Mouse (Mus musculus) spleen, adult 18-20 months (tissue): Measurements from ENCODE around the gene Nt5dc3.

ENCODE experiments used
- DNase-seq, 2 experiments: peaks; one replicate each; pipeline ENCODE4 v3.0.0; 2022; ENCODE audit warnings: mixed read lengths in 2 of 2

The Nt5dc3 gene

GRCm38 (mm10) chr10:86778398-86779116 lies at the start of gene Nt5dc3:
Gene Nt5dc3, plus strand, starts transcription at chr10:86779005.
- DNase-seq: peak; percentile 96

- DNase-seq: peak; percentile 66 to 88
Measured at GRCm38 (mm10) chr10:86730823-86731499, 47.8 kb upstream of the Nt5dc3 start.

- DNase-seq: no peak
Measured at GRCm38 (mm10) chr10:86731500-86731863, 47.3 kb upstream of the Nt5dc3 start.

GRCm38 (mm10) chr10:86735036-86735435 lies 43.8 kb upstream of the Nt5dc3 start:
- no peak for DNase-seq

GRCm38 (mm10) chr10:86742918-86743317 lies 35.9 kb upstream of the Nt5dc3 start:
- DNase-seq: no peak

GRCm38 (mm10) chr10:86744306-86744705 lies 34.5 kb upstream of the Nt5dc3 start:
- DNase-seq: no peak

GRCm38 (mm10) chr10:86755816-86756502 lies 22.8 kb upstream of the Nt5dc3 start:
- DNase-seq: no peak

- DNase-seq: no peak
Measured at GRCm38 (mm10) chr10:86757724-86758123, 21.1 kb upstream of the Nt5dc3 start.

- DNase-seq: no peak
Measured at GRCm38 (mm10) chr10:86758211-86758610, 20.6 kb upstream of the Nt5dc3 start.

GRCm38 (mm10) chr10:86761236-86761635 lies 17.6 kb upstream of the Nt5dc3 start:
- DNase-seq: no peak

GRCm38 (mm10) chr10:86761722-86762383 lies 17.0 kb upstream of the Nt5dc3 start:
- DNase-seq: no peak

GRCm38 (mm10) chr10:86762384-86762730 lies 16.4 kb upstream of the Nt5dc3 start:
- no peak for DNase-seq

GRCm38 (mm10) chr10:86763672-86764071 lies 15.1 kb upstream of the Nt5dc3 start, which contains the start of gene Gm49358:
Gene Gm49358, plus strand, starts transcription at chr10:86763972.
- DNase-seq: no peak

- DNase-seq: no peak
Measured at GRCm38 (mm10) chr10:86765344-86765966, 13.3 kb upstream of the Nt5dc3 start.

- no peak for DNase-seq
Measured at GRCm38 (mm10) chr10:86769216-86769615, 9.6 kb upstream of the Nt5dc3 start.

- DNase-seq: no peak
Measured at GRCm38 (mm10) chr10:86769797-86770196, 9.0 kb upstream of the Nt5dc3 start.

- DNase-seq: no peak
Measured at GRCm38 (mm10) chr10:86771701-86772100, 7.1 kb upstream of the Nt5dc3 start.

GRCm38 (mm10) chr10:86772231-86772631 lies 6.6 kb upstream of the Nt5dc3 start:
- no peak for DNase-seq

GRCm38 (mm10) chr10:86773360-86773759 lies 5.4 kb upstream of the Nt5dc3 start:
- DNase-seq: no peak

- no peak for DNase-seq
Measured at GRCm38 (mm10) chr10:86776281-86776680, 2.5 kb upstream of the Nt5dc3 start.

- no peak for DNase-seq
Measured at GRCm38 (mm10) chr10:86777614-86778319, 1.0 kb upstream of the Nt5dc3 start.

- no peak for DNase-seq
Measured at GRCm38 (mm10) chr10:86779117-86779755, 431 bp downstream of the Nt5dc3 start.
